Mouse (Mus musculus) embryonic facial prominence, embryonic 13.5 days (tissue): Measurements from ENCODE around the gene Rxrb. TPM values are rescaled to one million over a fixed set of nuclear protein-coding genes. Genes with fewer than 3 reads are reported as not detected.
A peak's percentile ranks its signal among the peaks of the same experiment; 100 is the strongest.

Source experiments
- ATAC-seq: fragments of 200-750 bp; cut with Nextera tagmentation; 2 replicates; pipeline ENCODE4 v1.8.0; 2017; ENCODE audit warnings: low read depth; ENCODE audit not compliant: insufficient number of reproducible peaks, insufficient read depth, low FRiP score, low TSS enrichment
- H3K27ac ChIP-seq: fragments of 300-500 bp; sonication (generic); 2 replicates; pipeline ENCODE4 v1.5.1; 2015; ENCODE audit warnings: moderate library complexity, mild to moderate bottlenecking, inconsistent platforms
- H3K27me3 ChIP-seq: fragments of 300-500 bp; sonication (generic); 2 replicates; pipeline ENCODE4 v1.6.1; 2015; ENCODE audit warnings: mild to moderate bottlenecking, inconsistent platforms
- H3K36me3 ChIP-seq: fragments of 300-500 bp; sonication (generic); 2 replicates; pipeline ENCODE4 v1.6.1; 2015; ENCODE audit warnings: mild to moderate bottlenecking, inconsistent platforms
- H3K4me1 ChIP-seq: fragments of 300-500 bp; sonication (generic); 2 replicates; pipeline ENCODE4 v1.6.1; 2015; ENCODE audit warnings: inconsistent platforms
- H3K4me2 ChIP-seq: fragments of 300-500 bp; sonication (generic); 2 replicates; pipeline ENCODE4 v1.6.1; 2015; ENCODE audit warnings: moderate library complexity, mild to moderate bottlenecking, inconsistent platforms
- H3K4me3 ChIP-seq: fragments of 300-500 bp; sonication (generic); 2 replicates; pipeline ENCODE4 v1.5.1; 2015; ENCODE audit warnings: mild to moderate bottlenecking, inconsistent platforms
- H3K9ac ChIP-seq: fragments of 300-500 bp; sonication (generic); 2 replicates; pipeline ENCODE4 v1.6.1; 2015; ENCODE audit warnings: mild to moderate bottlenecking, inconsistent platforms
- H3K9me3 ChIP-seq: fragments of 300-500 bp; sonication (generic); 2 replicates; pipeline ENCODE4 v1.6.1; 2016; ENCODE audit warnings: inconsistent platforms
- WGBS: fragments of 180-500 bp; shearing (Covaris S2); methylation state at CpG from one replicate; pipeline ENCODE4 v1.1.7; 2015; ENCODE audit warnings: mixed read lengths; 5-methylcytosine and 5-hydroxymethylcytosine counted together
- polyA plus RNA-seq: library from polyadenylated mRNA; unstranded; fragments of >200 nt; fragmentation: Nextera tagmentation; extraction: Ambion mirVana; gene quantifications from 2 replicates; pipeline ENCODE4 v1.2.1, GENCODE M21; 2015

The Rxrb gene
- polyA plus RNA-seq, 1 experiment from 2014 or later, result 56.4 TPM

- no peak overlapping the region for H3K27ac ChIP-seq
- 82% methylated on average over 9 of the region's 9 CpGs for WGBS
- ATAC-seq, result no peak
- H3K9ac ChIP-seq, result no peak overlapping the region
- peaks cover 46% of the 10 kb centered on the region for H3K36me3 ChIP-seq
- H3K4me1 ChIP-seq, result peaks cover 43% of the 10 kb centered on the region
- H3K4me3 ChIP-seq, result no peak overlapping the region
- no peaks in the 10 kb centered on the region for H3K9me3 ChIP-seq
- no peak overlapping the region for H3K4me2 ChIP-seq
- H3K27me3 ChIP-seq, result peaks cover 31% of the 10 kb centered on the region
Measured at GRCm38 (mm10) chr17:34035517-34035916, 3.9 kb downstream of the Rxrb start.

- Histone ChIP-seq H3K27me3 (peaks cover 43% of the 10 kb centered on the region), H3K4me1 (peaks cover 45% of the 10 kb centered on the region), H3K27ac (no peak overlapping the region), H3K4me3 (no peak overlapping the region), H3K9ac (no peak overlapping the region), H3K4me2 (no peak overlapping the region), H3K36me3 (peaks cover 46% of the 10 kb centered on the region), H3K9me3 (no peaks in the 10 kb centered on the region)
- 79% methylated on average over 10 of the region's 10 CpGs for WGBS
- ATAC-seq, result no peak
Measured at GRCm38 (mm10) chr17:34036647-34037046, 5.0 kb downstream of the Rxrb start.

GRCm38 (mm10) chr17:34037241-34037640 lies 5.6 kb downstream of the Rxrb start:
- Histone ChIP-seq H3K36me3 (peaks cover 46% of the 10 kb centered on the region), H3K4me3 (no peak overlapping the region), H3K27ac (peak overlapping the region; percentile 64; the same call in 1 of the 2 replicates), H3K9me3 (no peaks in the 10 kb centered on the region), H3K4me1 (peaks cover 45% of the 10 kb centered on the region), H3K27me3 (peaks cover 49% of the 10 kb centered on the region), H3K9ac (no peak overlapping the region), H3K4me2 (no peak overlapping the region)
- no peak for ATAC-seq
- 89% methylated on average over 7 of the region's 7 CpGs for WGBS

- Histone ChIP-seq H3K9ac (peak overlapping the region; percentile 64), H3K4me3 (peak overlapping the region; percentile 35), H3K4me1 (peaks cover 36% of the 10 kb centered on the region), H3K9me3 (no peaks in the 10 kb centered on the region), H3K36me3 (peaks cover 45% of the 10 kb centered on the region), H3K4me2 (peak overlapping the region; percentile 57), H3K27ac (peak overlapping the region; percentile 64), H3K27me3 (peaks cover 55% of the 10 kb centered on the region)
- ATAC-seq, result 0 out of 2 replicates have a peak, but pooled peaks have one; percentile 2
- 13% methylated on average over 19 of the region's 21 CpGs for WGBS
Measured at GRCm38 (mm10) chr17:34038440-34038839, 6.8 kb downstream of the Rxrb start.

- no peaks in the 10 kb centered on the region for H3K9me3 ChIP-seq
- peaks cover 31% of the 10 kb centered on the region for H3K4me1 ChIP-seq
- H3K27ac ChIP-seq, result peak within 1 kb of the TSS; percentile 64
- WGBS, result 6% methylated on average over 28 of the region's 28 CpGs
- peak within 1 kb of the TSS; percentile 35 for H3K4me3 ChIP-seq
- H3K4me2 ChIP-seq, result peak within 1 kb of the TSS; percentile 57
- H3K9ac ChIP-seq, result peak within 1 kb of the TSS; percentile 64
- peaks cover 40% of the 10 kb centered on the region for H3K36me3 ChIP-seq
- peak; percentile 23; the same call in 1 of the 2 replicates for ATAC-seq
- H3K27me3 ChIP-seq, result peaks cover 55% of the 10 kb centered on the region
Measured at GRCm38 (mm10) chr17:34038878-34039561, 7.4 kb downstream of the Rxrb start, which contains the start of gene Col11a2. Gene Col11a2 (plus strand): TSS chr17:34039437.

GRCm38 (mm10) chr17:34039562-34040450 lies 8.2 kb downstream of the Rxrb start:
- H3K9me3 ChIP-seq, result no peaks in the 10 kb centered on the region
- H3K4me3 ChIP-seq, result peak overlapping the region; percentile 35
- peak overlapping the region; percentile 64 for H3K9ac ChIP-seq
- ATAC-seq, result no peak; the same call in 1 of the 2 replicates
- peaks cover 31% of the 10 kb centered on the region for H3K4me1 ChIP-seq
- peak overlapping the region; percentile 57 for H3K4me2 ChIP-seq
- peak overlapping the region; percentile 56 for H3K27ac ChIP-seq
- H3K36me3 ChIP-seq, result peaks cover 33% of the 10 kb centered on the region
- WGBS, result 26% methylated on average over 17 of the region's 17 CpGs
- peaks cover 55% of the 10 kb centered on the region for H3K27me3 ChIP-seq

GRCm38 (mm10) chr17:34045941-34046340 lies 14.3 kb downstream of the Rxrb start:
- no peak overlapping the region for H3K27ac ChIP-seq
- no peak overlapping the region for H3K9ac ChIP-seq
- no peak overlapping the region for H3K4me3 ChIP-seq
- H3K9me3 ChIP-seq, result 0 out of 2 replicates have a peak, but pooled peaks cover 3% of the 10 kb centered on the region
- H3K4me1 ChIP-seq, result peaks cover 6% of the 10 kb centered on the region
- H3K27me3 ChIP-seq, result peaks cover 19% of the 10 kb centered on the region
- H3K36me3 ChIP-seq, result no peaks in the 10 kb centered on the region
- no peak overlapping the region for H3K4me2 ChIP-seq
- WGBS, result 80% methylated on average over 14 of the region's 14 CpGs
- no peak for ATAC-seq

- WGBS, result 89% methylated on average over 5 of the region's 5 CpGs
- Histone ChIP-seq H3K36me3 (no peaks in the 10 kb centered on the region), H3K27me3 (0 out of 2 replicates have a peak, but pooled peaks cover 3% of the 10 kb centered on the region), H3K4me3 (no peak overlapping the region), H3K4me1 (peaks cover 3% of the 10 kb centered on the region; the same call in 1 of the 2 replicates), H3K27ac (no peak overlapping the region), H3K4me2 (no peak overlapping the region), H3K9ac (no peak overlapping the region), H3K9me3 (0 out of 2 replicates have a peak, but pooled peaks cover 3% of the 10 kb centered on the region)
- no peak for ATAC-seq
Measured at GRCm38 (mm10) chr17:34047404-34048050, 15.9 kb downstream of the Rxrb start.

GRCm38 (mm10) chr17:34057224-34057623 lies 25.6 kb downstream of the Rxrb start:
- Histone ChIP-seq H3K9me3 (no peaks in the 10 kb centered on the region), H3K4me1 (no peaks in the 10 kb centered on the region), H3K27me3 (no peaks in the 10 kb centered on the region), H3K4me2 (no peak overlapping the region), H3K27ac (no peak overlapping the region), H3K4me3 (no peak overlapping the region), H3K36me3 (no peaks in the 10 kb centered on the region), H3K9ac (no peak overlapping the region)
- WGBS, result 78% methylated on average over 7 of the region's 7 CpGs
- no peak for ATAC-seq

GRCm38 (mm10) chr17:34068864-34069263 lies 37.3 kb downstream of the Rxrb start:
- Histone ChIP-seq H3K27me3 (peaks cover 6% of the 10 kb centered on the region), H3K27ac (no peak overlapping the region), H3K4me3 (no peak overlapping the region), H3K36me3 (no peaks in the 10 kb centered on the region), H3K9me3 (no peaks in the 10 kb centered on the region), H3K4me2 (no peak overlapping the region), H3K9ac (no peak overlapping the region), H3K4me1 (no peaks in the 10 kb centered on the region)
- no peak for ATAC-seq
- 48% methylated on average over 3 of the region's 3 CpGs for WGBS

- Histone ChIP-seq H3K27me3 (peaks cover 26% of the 10 kb centered on the region), H3K27ac (no peak overlapping the region), H3K4me3 (no peak overlapping the region), H3K4me2 (no peak overlapping the region), H3K36me3 (no peaks in the 10 kb centered on the region), H3K9me3 (no peaks in the 10 kb centered on the region), H3K9ac (no peak overlapping the region), H3K4me1 (no peaks in the 10 kb centered on the region)
- 74% methylated on average over 5 of the region's 5 CpGs for WGBS
- ATAC-seq, result no peak
Measured at GRCm38 (mm10) chr17:34072091-34072490, 40.5 kb downstream of the Rxrb start.
